Mouse (Mus musculus): ENCODE measurements around the gene Foxo6.

The Foxo6 gene

DNA sequence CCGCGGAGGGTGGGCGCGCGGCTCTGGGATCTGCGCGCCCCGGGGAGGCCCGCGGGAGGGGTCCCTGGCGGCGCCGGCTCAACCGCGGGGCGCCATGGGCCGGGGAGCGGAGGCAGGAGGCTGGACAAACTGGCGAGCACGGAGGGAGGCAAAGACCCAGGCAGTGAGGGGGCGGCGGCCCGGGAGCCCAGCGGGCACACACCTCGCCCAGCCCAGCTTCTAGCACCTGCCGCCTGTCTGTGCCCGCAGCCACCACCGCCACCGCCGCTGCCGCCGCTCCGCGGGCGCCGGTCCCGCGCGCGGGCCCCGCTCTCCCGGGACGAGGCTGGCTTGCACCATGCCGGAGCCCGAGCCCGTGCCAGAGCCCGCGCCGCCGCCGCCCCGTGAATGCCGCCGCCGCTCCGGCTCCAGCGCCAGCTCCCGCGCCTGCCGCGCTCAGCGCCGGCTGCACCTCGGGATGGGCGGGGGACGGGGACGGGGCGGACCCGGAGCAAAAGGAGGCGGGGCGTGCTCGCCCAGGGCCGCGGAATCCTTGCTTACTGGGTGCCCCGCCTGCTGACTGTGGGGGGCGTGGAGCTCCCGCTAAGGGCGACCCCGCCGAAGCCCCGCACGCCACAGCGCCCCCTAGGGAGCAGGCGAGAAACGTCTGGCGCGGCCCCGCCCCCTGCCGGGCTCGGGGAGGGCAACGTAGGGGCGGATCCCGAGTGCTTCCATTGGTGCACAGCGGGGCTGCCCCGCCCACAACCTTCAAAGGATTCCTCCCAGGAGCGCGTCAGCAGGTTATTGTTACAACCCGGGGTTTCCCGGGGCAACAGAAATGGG, at the start of gene Foxo6:
Gene Foxo6 (minus strand): TSS at position 60 of the 822 bp plus-strand sequence.
- peak; percentile 85 to 92 for DNase-seq (ENCODE audit: low spot score in 2 of 2)

- DNase-seq (ENCODE audit: low spot score in 2 of 2), result no peak
These were observed 47.2 kb upstream of the Foxo6 start for GRCm38 (mm10) chr4:120334316-120334715.

DNA sequence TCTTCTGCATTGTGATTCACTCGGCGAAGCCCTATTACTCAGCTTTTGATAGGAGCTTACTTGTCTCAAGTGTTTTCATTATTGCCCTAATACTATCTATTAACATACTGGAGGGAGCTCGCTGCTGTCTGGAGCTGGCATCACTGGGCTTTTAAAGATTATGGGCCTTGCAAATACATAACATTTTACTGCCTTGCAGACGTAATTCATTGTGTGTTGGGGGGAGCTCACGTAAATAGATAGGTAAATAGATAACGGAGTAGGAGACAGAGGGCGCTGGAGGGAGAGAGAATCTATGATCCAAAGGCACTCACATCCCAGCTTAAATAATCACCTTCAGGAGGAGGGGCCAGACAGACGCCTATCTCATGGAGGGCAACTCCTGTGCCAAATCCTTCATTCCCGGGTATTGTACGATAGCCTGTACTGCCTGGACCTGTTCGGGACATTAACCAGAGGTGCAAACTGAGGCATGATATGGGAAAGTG, 45.8 kb upstream of the Foxo6 start:
- DNase-seq (ENCODE audit: low spot score in 2 of 2), result no peak

DNA sequence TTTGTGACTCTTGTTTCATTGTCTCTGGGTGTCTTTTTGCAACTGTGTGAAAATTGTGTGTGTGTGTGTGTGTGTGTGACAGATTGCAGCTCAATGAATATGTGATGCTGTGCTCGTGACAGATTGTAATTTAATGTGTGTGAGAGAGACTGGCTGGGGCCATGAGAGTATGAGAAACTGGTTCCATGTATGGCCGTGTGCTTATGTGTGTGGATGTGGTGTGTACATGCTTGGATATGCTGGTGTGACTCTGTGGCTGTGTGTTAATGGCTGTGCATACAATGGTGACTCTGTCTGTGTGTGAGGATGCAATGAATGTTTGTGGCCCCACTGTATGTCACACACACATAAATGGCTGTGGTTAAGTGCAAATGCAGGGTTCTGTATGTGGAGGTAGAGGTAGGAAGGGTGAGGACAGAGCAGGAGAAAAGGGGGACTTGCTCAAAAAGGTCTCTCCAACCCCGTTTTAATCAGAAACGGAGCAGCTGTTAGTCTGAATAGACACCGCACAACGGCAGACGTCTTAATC, 45.3 kb upstream of the Foxo6 start:
- DNase-seq (ENCODE audit: low spot score in 2 of 2), result no peak

DNA sequence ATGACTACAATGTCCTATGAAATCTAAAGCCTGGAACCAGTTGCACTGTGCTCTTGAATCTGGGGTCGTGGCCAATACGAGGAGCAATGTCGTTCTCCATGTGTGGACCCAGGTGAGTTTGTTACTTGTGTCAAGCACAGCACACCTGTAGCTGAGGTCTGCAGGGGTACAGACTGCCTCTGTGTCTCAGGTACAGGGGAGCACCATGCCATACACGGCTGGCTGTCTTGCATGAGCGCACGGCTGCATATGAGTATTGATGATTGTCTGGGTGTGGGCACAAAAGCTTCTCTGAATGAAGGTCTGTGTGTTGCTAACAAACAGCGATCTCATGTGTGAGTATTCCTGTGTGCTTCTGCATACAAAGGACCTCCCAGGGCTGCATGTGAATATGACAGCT, 44.8 kb upstream of the Foxo6 start:
- DNase-seq (ENCODE audit: low spot score in 2 of 2), result no peak

GRCm38 (mm10) chr4:120331541-120331940, 44.4 kb upstream of the Foxo6 start:
- no peak for DNase-seq (ENCODE audit: low spot score in 2 of 2)

- DNase-seq (ENCODE audit: low spot score in 2 of 2), result no peak
These were observed 38.6 kb upstream of the Foxo6 start for GRCm38 (mm10) chr4:120325748-120326147.

DNA sequence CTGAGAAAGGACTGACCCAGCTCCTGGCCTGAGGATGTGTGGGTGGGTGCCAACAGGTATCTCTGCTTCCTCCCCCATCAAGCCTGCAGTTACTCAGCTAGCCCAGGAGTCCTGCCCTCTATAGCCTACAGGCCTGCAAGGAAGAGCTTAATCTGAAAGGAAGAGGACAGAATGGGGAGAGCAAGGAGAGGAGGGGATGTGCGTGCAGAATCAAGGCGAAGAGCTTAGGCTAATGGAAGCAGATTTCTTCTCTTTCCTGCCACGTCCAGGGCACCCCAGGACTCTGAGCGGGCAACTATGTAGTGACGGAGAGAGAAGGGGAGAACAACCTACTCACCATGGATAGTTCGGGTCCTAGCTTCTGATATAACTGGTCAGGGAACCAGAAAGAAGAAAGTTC, 37.9 kb upstream of the Foxo6 start:
- DNase-seq (ENCODE audit: low spot score in 2 of 2), result no peak

DNA sequence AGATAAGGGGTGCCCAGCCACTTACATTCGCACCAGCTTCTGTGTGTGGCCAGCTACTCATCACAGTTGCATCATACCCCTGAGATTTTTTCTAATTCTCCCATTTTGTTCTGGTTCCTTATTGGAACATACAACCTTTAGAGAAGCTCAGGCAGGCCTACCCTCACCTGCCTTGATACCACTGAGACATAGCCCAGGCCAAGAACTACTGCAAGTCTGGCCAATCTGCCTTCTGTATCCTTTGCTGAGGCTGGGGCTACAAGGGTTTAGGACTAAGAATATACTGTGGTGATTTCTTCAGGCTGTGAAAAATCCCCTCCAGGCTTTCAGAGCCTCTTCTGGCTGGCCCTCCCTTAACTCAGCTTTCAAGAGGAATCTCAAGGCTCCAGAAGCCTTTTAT, 36.7 kb upstream of the Foxo6 start:
- DNase-seq (ENCODE audit: low spot score in 2 of 2), result no peak

DNA sequence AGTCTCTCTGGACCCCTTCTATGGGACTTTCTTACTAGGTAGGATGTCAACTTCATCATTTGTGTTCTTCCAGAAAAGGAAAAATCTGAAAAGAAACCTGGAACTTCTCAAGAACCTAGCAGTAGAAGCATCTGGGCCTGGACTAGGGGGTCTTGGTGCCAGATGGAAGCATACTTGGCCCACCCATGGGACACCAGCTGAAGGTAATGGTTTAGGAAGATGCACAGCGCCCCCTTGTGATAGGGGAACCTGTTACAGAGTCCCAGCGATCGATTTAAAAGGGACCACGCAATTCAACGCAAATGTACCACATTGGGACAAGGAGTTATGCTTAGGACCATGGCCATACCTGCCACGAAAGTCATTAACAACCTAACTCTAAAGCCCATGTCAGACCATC, 36.0 kb upstream of the Foxo6 start:
- peak in 1 of 2 experiments; percentile 10 for DNase-seq (ENCODE audit: low spot score in 2 of 2)

DNA sequence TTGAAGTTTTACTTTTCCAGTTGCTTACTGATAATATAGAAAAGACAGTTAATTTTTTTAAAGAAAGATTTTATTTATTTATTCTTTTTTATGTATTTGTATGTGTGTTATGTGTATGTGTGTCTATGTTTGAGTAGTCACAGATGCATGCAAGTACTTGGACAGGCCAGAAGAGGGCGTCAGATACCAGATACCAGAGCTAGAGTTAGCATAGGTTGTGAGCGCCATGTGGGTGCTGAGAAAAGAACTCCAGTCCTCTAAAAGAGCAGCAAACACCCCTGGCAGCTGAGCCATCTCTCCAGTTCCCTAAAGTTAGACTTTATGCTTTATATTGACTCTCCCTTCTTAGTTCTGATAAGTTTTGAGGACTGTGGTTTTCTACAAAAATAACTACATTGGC, 30.4 kb upstream of the Foxo6 start:
- DNase-seq (ENCODE audit: low spot score in 2 of 2), result no peak

DNA sequence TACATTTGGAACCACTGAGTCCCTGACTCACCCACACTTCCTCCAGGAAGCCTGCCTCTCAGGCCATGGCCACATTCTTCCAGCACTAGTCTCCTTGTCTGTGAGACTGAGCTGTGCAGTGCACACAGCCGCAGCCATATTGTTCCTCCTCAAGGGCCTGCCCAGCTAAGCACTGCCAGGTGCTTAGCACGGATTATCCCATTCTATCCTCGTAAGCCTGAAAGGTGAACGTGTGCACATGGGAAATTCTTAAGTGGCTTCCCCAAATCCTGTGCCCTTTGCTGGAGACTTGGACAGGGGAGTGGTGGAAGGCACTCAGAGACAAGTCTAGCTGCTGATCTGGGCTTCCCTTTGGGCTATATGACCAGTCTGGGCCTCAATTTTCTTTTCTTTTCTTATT, 29.6 kb upstream of the Foxo6 start:
- no peak for DNase-seq (ENCODE audit: low spot score in 2 of 2)

GRCm38 (mm10) chr4:120314571-120314970, 27.4 kb upstream of the Foxo6 start:
- no peak for DNase-seq (ENCODE audit: low spot score in 2 of 2)

GRCm38 (mm10) chr4:120313309-120313708, 26.2 kb upstream of the Foxo6 start:
- no peak for DNase-seq (ENCODE audit: low spot score in 2 of 2)

DNA sequence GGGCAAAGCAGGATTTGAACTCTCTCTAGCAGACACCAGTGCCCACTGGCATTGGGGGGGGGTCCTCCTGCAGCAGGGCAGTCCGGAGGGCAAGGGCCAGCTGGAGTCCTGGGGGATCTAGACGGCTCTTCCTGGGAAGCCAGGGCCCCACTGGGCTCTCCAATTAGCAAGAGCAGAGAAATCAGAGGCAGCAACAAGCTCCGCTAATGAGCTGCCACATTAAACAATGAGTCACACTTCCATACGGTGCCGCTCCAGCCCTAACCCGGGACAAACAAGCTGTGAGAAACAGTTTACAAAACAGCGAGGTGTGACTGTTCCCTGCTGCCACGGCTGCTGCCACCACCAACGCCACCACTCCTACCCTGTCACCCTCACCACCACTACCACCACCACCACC, 17.4 kb upstream of the Foxo6 start:
- DNase-seq (ENCODE audit: low spot score in 2 of 2), result no peak

GRCm38 (mm10) chr4:120299287-120299686, 12.1 kb upstream of the Foxo6 start:
- DNase-seq (ENCODE audit: low spot score in 2 of 2), result no peak

DNA sequence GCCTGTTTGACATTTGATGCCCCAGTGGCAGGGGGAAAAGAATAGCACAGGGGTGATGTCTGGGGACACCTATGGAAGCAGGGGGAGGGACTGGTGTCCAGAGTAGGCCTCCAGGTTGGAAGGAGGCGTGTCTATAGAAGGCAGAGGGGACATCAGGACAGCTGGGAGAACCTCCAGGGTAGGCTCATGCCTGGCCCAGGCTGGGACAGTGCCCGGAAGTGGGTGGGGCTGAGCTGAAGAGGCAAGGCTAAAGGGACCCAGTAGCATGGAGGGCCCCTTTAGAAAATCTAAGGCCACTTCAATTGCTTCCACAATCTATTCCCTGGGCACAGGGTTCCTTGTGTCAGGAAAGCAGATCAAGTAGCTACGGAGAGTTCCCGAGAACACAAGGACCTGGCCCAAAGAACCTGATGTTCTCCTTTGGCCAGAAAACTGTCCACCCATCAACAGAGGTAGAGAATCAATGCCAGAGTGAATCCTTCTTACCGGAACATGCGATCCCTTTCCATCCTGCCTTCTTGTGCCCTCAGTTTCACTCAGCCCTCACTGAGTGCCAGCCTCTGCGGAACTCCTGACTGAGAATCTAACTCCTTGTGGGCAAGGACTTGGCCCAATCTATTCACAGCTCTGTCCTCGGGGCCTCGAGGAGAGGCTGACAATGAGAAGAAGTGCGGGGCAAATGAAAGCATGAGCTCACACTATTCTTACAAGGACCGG, 4.1 kb upstream of the Foxo6 start:
- DNase-seq (ENCODE audit: low spot score in 2 of 2), result no peak

DNA sequence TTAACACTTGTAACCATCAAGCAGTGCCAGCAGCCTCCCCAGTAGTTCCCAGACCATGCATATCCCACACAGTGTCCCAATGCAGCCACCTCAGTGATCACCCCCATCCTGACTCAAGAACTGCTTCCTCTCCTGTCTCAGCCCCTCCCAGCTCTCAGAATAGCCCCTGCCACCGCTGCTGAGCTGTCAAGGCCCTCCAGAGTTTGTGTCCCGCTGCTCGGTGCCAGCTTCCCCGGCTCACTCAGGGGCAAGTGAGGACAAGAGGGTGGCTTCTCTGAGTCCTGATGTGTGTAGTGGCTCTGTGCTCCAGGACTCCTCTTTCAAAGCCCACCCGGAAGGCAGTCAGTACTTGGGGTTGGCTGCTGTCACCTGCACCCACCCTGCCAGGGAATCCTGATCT, 3.3 kb upstream of the Foxo6 start:
- DNase-seq (ENCODE audit: low spot score in 2 of 2), result no peak

DNA sequence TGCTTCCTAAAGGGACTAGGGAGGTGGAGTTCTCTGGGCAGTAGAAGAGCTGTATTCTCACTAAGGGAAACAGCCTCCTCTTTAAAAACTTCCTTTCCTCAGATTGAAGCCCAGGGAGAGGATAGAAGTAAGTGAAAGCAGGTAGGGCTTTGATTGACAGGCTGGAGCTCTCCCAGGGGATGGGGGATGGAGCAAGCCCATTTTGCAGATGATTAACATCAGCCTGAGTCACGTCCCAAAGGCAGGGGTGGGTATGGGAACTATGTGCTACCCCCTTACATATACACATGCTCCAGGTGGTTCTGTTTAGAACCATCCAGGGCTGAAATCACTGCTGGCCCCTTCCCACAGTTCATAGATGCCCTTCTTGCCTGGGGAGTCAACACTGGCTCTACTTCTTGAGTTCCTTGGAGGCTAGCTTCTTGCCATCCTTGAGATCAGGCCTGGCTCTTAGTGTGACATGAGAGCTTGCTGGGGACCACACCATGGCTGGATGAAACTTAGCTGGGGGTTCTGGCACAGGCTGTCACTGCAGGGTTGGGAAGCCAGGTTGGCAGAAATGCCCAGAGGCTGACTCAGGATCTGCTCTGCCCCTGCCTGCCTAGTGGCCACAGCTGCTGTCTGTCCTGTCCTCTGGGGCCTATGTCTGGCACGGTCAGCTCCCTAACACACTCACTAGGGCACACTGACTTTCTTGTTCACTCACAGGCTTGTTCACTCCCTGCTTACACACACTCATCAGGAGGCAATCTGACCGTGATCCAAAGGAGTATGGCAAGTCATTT, 2.2 kb upstream of the Foxo6 start:
- no peak for DNase-seq (ENCODE audit: low spot score in 2 of 2)

- no peak for DNase-seq (ENCODE audit: low spot score in 2 of 2)
These were observed 348 bp downstream of the Foxo6 start for GRCm38 (mm10) chr4:120286761-120287241.

GRCm38 (mm10) chr4:120285730-120286129, 1.4 kb downstream of the Foxo6 start:
- DNase-seq (ENCODE audit: low spot score in 2 of 2), result no peak

DNA sequence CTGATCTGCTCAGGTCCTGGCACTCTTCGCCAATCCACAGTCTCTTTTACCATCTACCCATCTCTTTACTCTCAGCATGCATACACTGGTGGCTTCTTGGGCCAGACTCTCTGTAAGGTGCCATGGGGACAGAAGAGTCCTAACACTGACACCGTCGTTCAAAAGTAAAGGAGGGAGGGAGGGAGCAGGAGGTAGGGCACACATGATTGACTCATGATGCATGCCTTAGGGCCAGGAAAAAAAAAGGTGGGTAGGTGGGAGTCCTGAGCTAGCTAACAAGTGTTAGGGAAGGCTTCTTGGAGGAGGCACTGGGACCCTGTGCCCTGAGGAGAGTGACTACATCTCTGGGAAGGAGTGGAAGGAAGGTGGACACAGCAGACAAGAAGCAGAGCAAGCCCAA, 1.9 kb downstream of the Foxo6 start:
- no peak for DNase-seq (ENCODE audit: low spot score in 2 of 2)
